ENCODE assay signal across 12 mouse cellular contexts in genomic region chr4:126100764-126101163, GRCm38 (mm10).
"Had no signal": no experiment of that assay in that cellular context is flagged by ENCODE, and none has a peak within 500 bp of the region (broad histone marks: within the 10 kb centered on the region; RNA-seq: fewer than 3 reads in every experiment).

No protein-coding gene starts in this region.

- H3K9me3 ChIP-seq: kidney, embryonic 15.5 days; limb, embryonic 12.5 days; lung, embryonic 15.5 days; megakaryocyte, embryonic 14.5 days; midbrain, embryonic 12.5 days had no signal

- H3K4me2 ChIP-seq: kidney, embryonic 15.5 days; limb, embryonic 12.5 days; lung, embryonic 15.5 days; midbrain, embryonic 12.5 days had no signal

- H3K27me3 ChIP-seq: kidney, embryonic 15.5 days; lung, embryonic 15.5 days; megakaryocyte, embryonic 14.5 days; midbrain, embryonic 12.5 days had no signal

- H3K4me3 ChIP-seq: kidney, embryonic 15.5 days; limb, embryonic 12.5 days; lung, embryonic 15.5 days; megakaryocyte, embryonic 14.5 days; midbrain, embryonic 12.5 days had no signal

- DNase-seq: kidney, adult 2 months; kidney, postnatal 25 days; lung, postnatal 14 days; right cerebral cortex, adult 18-20 months; right cerebral cortex, postnatal 25 days; thymus, postnatal 36 days had no signal

- H3K27ac ChIP-seq: kidney, embryonic 15.5 days; limb, embryonic 12.5 days; lung, embryonic 15.5 days; macrophage; midbrain, embryonic 12.5 days had no signal

- H3K9ac ChIP-seq: kidney, embryonic 15.5 days; limb, embryonic 12.5 days; lung, embryonic 15.5 days; midbrain, embryonic 12.5 days had no signal
